Mouse (Mus musculus): ENCODE measurements around the gene Stab2. TPM values are rescaled to one million over a fixed set of nuclear protein-coding genes. Genes with fewer than 3 reads are reported as not detected.

Gene Stab2
- polyA plus RNA-seq, 1 experiment from 2014 or later = 0.17 TPM

GRCm38 (mm10) chr10:87041265-87041664 lies 33.4 kb upstream of the Stab2 start:
- H3K4me1 ChIP-seq (replicated peaks; ENCODE audit: control insufficient read depth, insufficient read depth) = no peaks in the 10 kb centered on the region
- DNase-seq (ENCODE audit: low spot score) (no peak), ATAC-seq (ENCODE audit: low FRiP score, low TSS enrichment) (no peak)
- H3K9ac ChIP-seq (ENCODE audit: low read length) = no peak overlapping the region
- no peak overlapping the region for H3K27ac ChIP-seq (replicated peaks)
- no peak overlapping the region for H3K4me3 ChIP-seq (ENCODE audit: low read depth, low read length)
- no peak for TF ChIP-seq EP300 (optimal IDR thresholded peaks at IDR 0.05)
- TF ChIP-seq CTCF (IDR thresholded peaks at IDR 0.05; ENCODE audit: low read depth) = no peak
- H3K36me3 ChIP-seq (ENCODE audit: control insufficient read depth, insufficient read depth, low read length) = no peaks in the 10 kb centered on the region
- H3K27me3 ChIP-seq (ENCODE audit: control insufficient read depth, insufficient read depth, low read length) = no peaks in the 10 kb centered on the region
- 77% methylated on average over 7 of the region's 7 CpGs for whole genome bisulfite sequencing
- no peaks in the 10 kb centered on the region for H3K9me3 ChIP-seq (ENCODE audit: control insufficient read depth, low read length)
- no peak overlapping the region for H3K4me2 ChIP-seq (replicated peaks; ENCODE audit: low read depth)

DNA sequence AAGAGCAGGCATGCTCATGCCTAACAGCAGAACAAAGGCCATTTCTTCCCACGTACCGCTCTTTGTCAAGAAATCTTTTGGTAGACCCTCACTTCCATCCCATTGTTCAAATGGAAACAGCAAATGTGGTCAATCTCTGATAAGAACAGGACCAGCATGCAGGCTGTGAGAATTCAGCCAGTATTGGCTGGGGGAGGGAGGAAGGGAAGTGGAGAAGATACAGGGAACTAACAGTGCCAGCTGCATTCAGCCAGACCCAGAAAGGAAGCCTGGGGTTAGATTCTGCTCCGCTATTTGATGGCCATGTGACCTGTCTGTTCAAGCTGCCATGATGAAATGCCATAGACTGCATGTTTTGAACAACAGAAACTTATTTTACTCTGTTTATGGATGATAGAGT lies 32.0 kb upstream of the Stab2 start:
- no peaks in the 10 kb centered on the region for H3K27me3 ChIP-seq (ENCODE audit: control insufficient read depth, insufficient read depth, low read length)
- no peak overlapping the region for H3K4me2 ChIP-seq (replicated peaks; ENCODE audit: low read depth)
- H3K36me3 ChIP-seq (ENCODE audit: control insufficient read depth, insufficient read depth, low read length) = no peaks in the 10 kb centered on the region
- no peak overlapping the region for H3K27ac ChIP-seq (replicated peaks)
- ATAC-seq (ENCODE audit: low FRiP score, low TSS enrichment) (no peak), DNase-seq (ENCODE audit: low spot score) (no peak)
- H3K4me1 ChIP-seq (replicated peaks; ENCODE audit: control insufficient read depth, insufficient read depth) = no peaks in the 10 kb centered on the region
- TF ChIP-seq CTCF (IDR thresholded peaks at IDR 0.05; ENCODE audit: low read depth) = no peak
- no peak for TF ChIP-seq EP300 (optimal IDR thresholded peaks at IDR 0.05)
- no peak overlapping the region for H3K4me3 ChIP-seq (ENCODE audit: low read depth, low read length)
- no peak overlapping the region for H3K9ac ChIP-seq (ENCODE audit: low read length)
- H3K9me3 ChIP-seq (ENCODE audit: control insufficient read depth, low read length) = no peaks in the 10 kb centered on the region
- WGBS = 82% methylated on average over 3 of the region's 3 CpGs

DNA sequence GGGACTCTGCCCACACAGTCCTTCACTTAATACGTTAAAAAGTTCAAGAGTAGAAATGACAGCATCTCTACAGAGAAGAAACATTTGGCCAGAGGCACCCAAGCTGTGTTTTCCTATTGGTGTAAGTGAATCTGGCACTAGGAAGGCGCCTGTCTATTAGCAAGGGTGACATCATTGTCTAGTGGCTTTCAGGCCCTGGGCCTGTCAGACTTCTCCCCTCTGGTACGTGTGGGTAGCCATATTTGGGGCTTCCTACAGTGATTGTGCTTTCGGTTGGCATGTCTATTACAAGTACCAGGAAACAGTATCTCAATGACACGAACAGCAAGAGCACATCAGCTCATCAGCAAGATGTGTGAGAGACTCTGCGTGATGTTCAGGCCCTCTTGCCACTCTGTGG lies 31.5 kb upstream of the Stab2 start:
- Histone ChIP-seq H3K4me1 (replicated peaks; ENCODE audit: control insufficient read depth, insufficient read depth) (no peaks in the 10 kb centered on the region), H3K4me3 (ENCODE audit: low read depth, low read length) (no peak overlapping the region), H3K9me3 (ENCODE audit: control insufficient read depth, low read length) (no peaks in the 10 kb centered on the region), H3K27ac (replicated peaks) (no peak overlapping the region), H3K9ac (ENCODE audit: low read length) (no peak overlapping the region), H3K27me3 (ENCODE audit: control insufficient read depth, insufficient read depth, low read length) (no peaks in the 10 kb centered on the region), H3K36me3 (ENCODE audit: control insufficient read depth, insufficient read depth, low read length) (no peaks in the 10 kb centered on the region), H3K4me2 (replicated peaks; ENCODE audit: low read depth) (no peak overlapping the region)
- DNase-seq (ENCODE audit: low spot score) = no peak
- TF ChIP-seq EP300 (optimal IDR thresholded peaks at IDR 0.05) (no peak), CTCF (IDR thresholded peaks at IDR 0.05; ENCODE audit: low read depth) (no peak)
- 77% methylated on average over 6 of the region's 6 CpGs for WGBS
- no peak for ATAC-seq (ENCODE audit: low FRiP score, low TSS enrichment)

DNA sequence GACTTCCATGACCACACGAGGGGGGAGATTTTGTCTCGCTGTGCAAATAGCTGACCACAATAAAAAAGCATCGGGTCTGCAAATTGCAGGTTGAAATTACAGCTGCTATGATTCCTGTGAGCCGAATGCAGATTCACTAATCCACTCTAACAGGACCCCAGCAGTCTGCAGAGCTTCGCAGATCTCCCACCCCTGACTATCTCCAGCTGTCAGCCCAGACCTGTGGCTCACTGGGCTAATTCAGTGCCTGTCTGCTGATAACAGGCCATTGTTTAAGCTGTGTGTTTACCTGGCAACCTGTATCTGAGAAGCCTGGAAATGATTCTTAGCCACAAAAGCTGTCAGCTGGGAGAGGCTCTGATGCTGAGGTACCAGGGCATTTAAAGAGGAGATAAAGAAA lies 29.2 kb upstream of the Stab2 start:
- ATAC-seq (ENCODE audit: low FRiP score, low TSS enrichment) (no peak), DNase-seq (ENCODE audit: low spot score) (no peak)
- Histone ChIP-seq H3K36me3 (ENCODE audit: control insufficient read depth, insufficient read depth, low read length) (no peaks in the 10 kb centered on the region), H3K9me3 (ENCODE audit: control insufficient read depth, low read length) (no peaks in the 10 kb centered on the region), H3K27me3 (ENCODE audit: control insufficient read depth, insufficient read depth, low read length) (no peaks in the 10 kb centered on the region), H3K4me2 (replicated peaks; ENCODE audit: low read depth) (no peak overlapping the region), H3K9ac (ENCODE audit: low read length) (no peak overlapping the region), H3K4me3 (ENCODE audit: low read depth, low read length) (no peak overlapping the region), H3K4me1 (replicated peaks; ENCODE audit: control insufficient read depth, insufficient read depth) (no peaks in the 10 kb centered on the region), H3K27ac (replicated peaks) (no peak overlapping the region)
- WGBS = 38% methylated on average over 5 of the region's 5 CpGs
- TF ChIP-seq EP300 (optimal IDR thresholded peaks at IDR 0.05) = no peak
- no peak for TF ChIP-seq CTCF (IDR thresholded peaks at IDR 0.05; ENCODE audit: low read depth)

- Histone ChIP-seq H3K36me3 (ENCODE audit: control insufficient read depth, insufficient read depth, low read length) (no peaks in the 10 kb centered on the region), H3K27ac (replicated peaks) (no peak overlapping the region), H3K4me3 (ENCODE audit: low read depth, low read length) (no peak overlapping the region), H3K27me3 (ENCODE audit: control insufficient read depth, insufficient read depth, low read length) (no peaks in the 10 kb centered on the region), H3K4me1 (replicated peaks; ENCODE audit: control insufficient read depth, insufficient read depth) (no peaks in the 10 kb centered on the region), H3K9me3 (ENCODE audit: control insufficient read depth, low read length) (no peaks in the 10 kb centered on the region), H3K4me2 (replicated peaks; ENCODE audit: low read depth) (no peak overlapping the region), H3K9ac (ENCODE audit: low read length) (no peak overlapping the region)
- DNase-seq (ENCODE audit: low spot score) (no peak), ATAC-seq (ENCODE audit: low FRiP score, low TSS enrichment) (no peak)
- TF ChIP-seq CTCF (IDR thresholded peaks at IDR 0.05; ENCODE audit: low read depth) (no peak), EP300 (optimal IDR thresholded peaks at IDR 0.05) (no peak)
- WGBS = 66% methylated on average over 14 of the region's 14 CpGs
Measured at GRCm38 (mm10) chr10:87036271-87036703, 28.5 kb upstream of the Stab2 start.

DNA sequence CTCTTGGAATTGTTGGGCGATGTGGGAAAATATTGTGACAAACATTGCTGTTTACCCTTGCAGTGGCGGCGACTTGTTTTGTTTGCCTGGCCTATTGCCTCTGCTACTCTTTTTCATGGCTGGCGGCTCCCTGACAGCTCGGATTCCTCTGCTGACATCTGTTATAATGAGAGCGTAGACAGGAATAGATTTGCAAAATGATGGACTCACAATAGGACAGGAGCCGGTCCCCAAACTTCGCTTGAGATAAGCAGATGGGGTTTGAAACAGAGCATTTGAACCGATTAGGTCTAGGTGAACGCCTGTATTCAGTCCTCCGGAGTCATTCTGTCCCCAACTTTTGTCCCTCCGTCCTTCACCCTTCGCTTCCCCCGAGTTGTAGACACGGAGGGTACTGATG lies 28.0 kb upstream of the Stab2 start:
- Histone ChIP-seq H3K4me1 (replicated peaks; ENCODE audit: control insufficient read depth, insufficient read depth) (no peaks in the 10 kb centered on the region), H3K9ac (ENCODE audit: low read length) (no peak overlapping the region), H3K27me3 (ENCODE audit: control insufficient read depth, insufficient read depth, low read length) (no peaks in the 10 kb centered on the region), H3K9me3 (ENCODE audit: control insufficient read depth, low read length) (no peaks in the 10 kb centered on the region), H3K4me3 (ENCODE audit: low read depth, low read length) (no peak overlapping the region), H3K27ac (replicated peaks) (no peak overlapping the region), H3K36me3 (ENCODE audit: control insufficient read depth, insufficient read depth, low read length) (no peaks in the 10 kb centered on the region), H3K4me2 (replicated peaks; ENCODE audit: low read depth) (no peak overlapping the region)
- ATAC-seq (ENCODE audit: low FRiP score, low TSS enrichment) (no peak), DNase-seq (ENCODE audit: low spot score) (no peak)
- TF ChIP-seq EP300 (optimal IDR thresholded peaks at IDR 0.05) (no peak), CTCF (IDR thresholded peaks at IDR 0.05; ENCODE audit: low read depth) (no peak)
- 64% methylated on average over 15 of the region's 15 CpGs for WGBS
